Mouse (Mus musculus): ENCODE results near the gene Sipa1.

Gene Sipa1

DNA sequence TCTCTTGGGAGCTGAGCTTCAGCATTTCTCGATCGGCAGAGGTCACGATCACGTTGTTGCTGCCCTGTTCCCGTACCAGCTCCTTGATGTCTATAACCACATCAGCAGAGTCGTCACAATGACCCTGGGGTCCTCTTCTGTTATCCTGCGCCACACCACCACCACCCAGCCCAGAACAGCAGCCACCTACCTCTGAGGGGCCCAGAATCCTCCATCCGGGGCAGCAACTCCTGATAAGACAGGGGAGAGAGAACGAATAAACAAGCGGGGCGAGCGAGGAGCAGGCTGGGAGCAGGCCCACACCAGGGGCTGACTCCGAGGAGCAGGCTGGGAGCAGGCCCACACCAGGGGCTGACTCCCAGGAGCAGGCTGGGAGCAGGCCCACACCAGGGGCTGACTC lies 22.9 kb upstream of the Sipa1 start:
- DNase-seq: no peak

DNA sequence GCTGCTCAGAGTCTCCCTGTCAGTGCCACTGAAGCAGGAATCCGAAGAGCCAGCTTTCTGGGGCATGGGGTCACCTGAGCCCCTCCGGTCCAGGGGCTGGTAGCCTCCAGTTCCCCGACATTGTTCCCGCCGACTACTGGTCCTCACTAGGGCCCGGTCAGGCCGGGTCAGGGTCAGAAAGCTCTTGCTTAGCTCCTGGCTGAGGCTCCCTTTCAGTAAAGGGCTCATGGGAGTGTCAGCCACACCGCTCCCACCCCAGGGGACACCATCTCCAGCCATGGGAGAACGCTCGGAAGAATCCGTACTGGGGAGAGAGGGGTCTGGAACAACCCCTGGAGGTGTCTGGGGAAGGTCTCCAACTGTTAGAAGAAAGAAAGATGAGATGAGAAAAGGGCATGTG lies 22.4 kb upstream of the Sipa1 start:
- no peak for DNase-seq

DNA sequence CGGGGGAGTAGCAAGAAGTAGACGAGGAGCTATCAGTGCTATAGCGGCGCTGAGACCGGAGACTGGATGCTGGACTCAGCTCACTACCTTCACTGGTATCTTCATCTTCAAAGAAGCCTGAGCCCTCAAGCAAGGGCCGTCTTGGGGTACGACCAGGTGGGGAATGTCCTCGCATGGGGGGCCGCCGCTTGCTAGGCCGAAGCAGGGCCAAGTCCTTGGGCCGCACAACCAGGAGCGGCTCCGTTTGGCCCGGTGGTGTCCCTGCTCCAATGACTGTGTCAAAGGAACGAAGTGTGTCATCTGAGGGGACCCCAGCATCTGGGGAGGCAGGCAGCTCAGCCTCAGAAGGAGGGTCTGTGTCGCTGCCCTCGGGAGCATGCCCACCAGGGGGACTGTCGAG lies 21.9 kb upstream of the Sipa1 start:
- no peak for DNase-seq

DNA sequence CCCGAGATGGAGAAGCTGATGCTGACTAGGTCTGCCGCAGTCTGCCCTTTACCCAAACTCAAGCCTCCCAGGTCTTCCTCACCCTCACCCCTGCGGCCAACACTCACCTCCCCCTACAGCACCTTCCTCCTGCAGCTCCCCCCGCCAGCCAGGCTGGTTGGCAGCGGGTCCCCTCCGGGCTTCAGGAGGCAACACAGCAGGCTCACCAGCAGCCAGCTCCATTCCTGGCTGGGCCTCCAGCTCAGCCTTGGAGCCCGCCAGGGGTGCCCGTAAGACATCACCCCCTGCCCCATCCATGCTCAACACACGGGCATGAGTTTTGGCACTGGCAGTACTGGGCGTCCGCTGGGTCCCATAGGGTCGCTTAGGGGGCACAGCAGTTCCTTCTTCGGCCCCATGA lies 21.5 kb upstream of the Sipa1 start:
- DNase-seq: no peak

DNA sequence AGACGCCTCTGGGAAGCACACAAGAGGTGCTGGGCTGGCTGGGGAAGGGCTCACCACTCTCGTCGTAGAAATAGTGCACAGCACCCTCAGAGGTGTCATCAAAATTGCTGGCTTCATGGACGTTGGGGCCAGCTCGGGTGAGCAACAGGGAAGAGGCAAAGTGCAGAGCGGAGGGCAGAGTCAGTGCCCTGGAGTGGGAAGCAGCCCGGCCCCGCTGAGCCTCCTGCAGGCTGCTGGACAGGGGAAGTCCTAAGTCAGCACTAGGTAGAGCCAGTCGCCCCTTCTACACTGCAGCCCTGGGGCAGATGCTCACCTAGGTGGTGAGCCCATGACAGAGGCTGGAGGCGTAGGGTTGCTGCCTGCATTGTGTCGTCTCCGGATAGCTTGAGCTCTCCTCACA lies 20.7 kb upstream of the Sipa1 start:
- no peak for DNase-seq

DNA sequence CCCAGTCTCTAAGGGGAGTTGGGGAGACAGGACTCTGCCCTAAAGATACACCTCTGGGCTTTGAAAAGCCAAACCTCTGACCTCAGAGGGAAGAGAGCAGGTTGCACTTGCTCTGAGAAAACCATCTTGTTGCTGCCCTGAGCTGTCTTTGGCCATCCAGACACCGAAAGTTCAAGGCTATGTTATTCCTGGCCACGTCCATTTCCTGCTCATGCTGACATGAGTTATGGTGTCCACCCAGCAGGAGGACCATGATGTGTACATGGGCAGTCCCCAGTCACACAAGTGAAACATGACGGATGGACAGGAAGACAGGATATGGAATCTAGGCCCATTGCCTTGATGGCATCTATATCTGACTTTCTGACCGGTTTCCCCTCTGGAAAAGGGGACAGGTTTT lies 16.9 kb upstream of the Sipa1 start:
- no peak for DNase-seq

DNA sequence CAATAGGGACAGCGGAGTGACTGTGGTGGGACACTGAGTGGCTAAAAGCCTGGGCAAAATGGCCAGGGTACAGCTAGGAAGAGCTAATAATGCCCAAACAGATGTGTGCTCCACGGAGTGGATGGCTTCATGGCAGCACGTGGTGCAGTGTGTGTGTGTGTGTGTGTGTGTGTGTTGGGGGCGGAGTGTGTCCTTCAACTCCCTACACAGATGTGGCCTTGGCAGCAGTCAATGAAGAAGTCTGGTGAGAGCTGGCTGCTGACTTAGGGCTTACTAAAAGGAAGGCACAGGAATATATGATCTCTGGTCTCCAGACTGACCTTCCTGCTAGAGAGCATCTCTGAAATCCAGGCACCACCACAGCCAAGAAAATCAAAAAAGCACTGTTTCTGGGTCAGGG lies 4.9 kb upstream of the Sipa1 start:
- DNase-seq: no peak

DNA sequence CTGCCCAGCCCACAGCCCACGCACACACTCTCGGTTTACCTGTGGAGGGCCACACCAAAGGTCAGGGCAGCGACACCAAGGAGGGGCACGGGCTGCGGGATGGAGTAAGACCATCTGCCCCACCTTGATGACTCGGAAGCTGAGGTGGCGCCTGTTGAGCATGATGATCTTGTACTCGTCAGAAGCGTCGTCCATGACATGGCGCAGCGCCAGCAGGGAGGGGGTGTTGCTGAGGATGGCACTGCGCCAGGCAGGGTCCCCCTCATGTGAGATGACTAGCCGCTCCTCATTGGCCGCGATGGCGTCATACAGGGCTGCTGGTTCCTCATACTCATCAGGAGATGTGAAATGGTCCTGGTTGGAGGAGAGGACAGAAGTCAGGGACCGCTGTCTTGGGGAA lies 2.9 kb upstream of the Sipa1 start:
- DNase-seq: no peak

DNA sequence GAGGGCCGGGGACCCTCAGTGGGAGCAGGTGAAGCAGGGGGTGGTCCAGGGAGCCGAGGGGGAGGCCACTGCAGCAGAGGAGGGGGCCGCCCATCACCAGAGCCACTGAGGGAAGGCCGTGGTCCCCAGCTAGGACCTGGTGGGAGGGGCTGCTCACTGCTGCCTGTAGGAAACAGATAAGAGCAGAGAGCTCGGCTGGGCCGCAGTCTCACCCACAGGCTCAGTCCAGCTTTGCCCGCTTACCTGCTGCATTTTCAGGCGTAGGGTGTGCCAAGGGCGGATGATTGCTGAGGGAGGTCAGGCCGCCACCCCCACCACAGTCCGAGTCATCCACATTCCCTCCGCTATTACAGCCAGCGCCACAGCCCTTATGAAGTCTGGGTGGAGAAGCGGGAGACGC lies 2.0 kb upstream of the Sipa1 start:
- DNase-seq: no peak

DNA sequence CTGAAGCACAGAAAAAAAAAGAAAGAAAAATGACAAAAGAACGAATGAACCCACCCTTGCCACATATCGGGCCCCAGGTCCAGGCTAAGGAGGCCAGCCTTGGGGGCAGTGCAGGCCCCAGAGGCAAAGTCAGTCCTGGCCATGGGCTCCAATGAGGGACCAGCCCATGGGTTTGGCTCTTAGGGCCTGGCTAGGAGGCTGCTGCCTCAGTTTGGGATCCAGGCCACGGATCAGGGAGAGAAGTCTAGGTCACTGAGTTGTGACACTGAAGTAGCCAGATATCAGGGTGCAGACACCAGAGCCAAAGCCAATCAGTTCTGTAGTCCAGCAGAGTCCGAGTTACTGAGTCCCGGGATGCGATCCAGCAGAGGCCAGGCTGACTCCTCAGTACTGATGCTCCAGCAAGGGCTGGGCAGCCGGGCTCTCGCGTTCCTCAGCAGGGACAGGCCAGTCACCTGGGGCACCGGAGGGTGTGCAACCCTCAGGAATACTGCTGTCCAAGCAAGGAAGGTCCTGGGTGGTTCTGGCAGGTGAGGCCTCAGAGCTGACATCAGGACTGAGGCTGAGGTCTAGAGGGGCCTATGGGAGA lies 1.3 kb upstream of the Sipa1 start:
- no peak for DNase-seq

DNA sequence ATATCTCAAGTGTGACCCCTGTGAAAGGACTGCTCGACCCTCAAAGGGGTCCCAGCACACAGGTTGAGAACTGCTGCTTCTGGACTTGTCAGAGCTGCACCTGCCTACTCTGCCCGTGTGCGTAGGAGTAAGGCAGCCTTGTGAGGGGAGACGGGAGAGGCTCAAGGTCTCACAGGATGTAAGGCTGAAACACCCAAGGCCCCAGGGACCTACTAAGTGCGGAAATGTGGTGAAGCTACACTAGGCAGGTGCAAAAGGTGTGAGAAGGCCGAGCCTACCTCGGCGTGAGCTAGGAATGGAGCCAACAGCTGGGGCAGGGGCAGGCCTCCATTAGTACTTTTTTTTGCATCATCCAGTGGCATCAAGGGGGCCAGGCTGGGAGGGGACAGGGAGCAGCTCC lies 1.2 kb downstream of the Sipa1 start:
- no peak for DNase-seq

DNA sequence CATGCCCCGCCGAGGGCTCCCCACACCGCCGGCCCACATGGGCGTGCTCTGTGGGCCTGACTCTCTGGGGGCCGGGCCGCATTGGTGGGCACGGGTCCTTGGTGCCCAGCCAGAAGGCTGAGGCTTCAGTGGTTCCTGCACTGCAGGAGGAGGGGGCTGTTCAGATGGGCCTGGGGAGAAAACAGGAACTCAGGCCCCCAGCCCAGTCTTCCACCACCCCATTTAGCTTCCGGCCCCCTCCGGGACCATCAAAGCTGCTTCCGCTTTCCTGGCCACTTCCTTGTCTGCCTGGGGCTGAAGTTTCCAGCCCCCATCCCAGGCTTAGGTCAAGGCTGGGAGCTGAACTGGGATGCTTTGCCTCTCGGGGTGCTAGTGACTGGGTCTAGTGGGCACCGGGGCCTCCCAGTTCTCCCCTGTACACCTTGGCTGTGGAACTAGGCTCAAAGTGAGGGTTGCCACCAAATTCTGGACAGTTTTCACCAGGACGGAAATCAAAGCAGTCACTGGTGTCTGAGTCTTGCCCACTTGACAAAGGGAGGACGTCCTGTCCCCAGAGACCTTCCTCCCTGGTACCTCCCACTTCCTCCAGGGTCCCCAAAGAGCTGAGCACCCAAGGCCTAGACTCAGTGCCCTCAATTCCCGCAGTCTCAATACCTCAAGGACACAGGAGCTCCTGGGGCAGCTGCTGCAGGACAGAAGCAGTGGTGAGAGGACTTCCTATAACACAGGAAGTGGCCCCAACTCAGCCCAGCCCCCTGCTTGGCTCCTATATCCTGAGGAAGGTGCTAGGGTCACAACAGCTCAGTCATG lies 2.4 kb downstream of the Sipa1 start:
- peak; percentile 68 for DNase-seq

DNA sequence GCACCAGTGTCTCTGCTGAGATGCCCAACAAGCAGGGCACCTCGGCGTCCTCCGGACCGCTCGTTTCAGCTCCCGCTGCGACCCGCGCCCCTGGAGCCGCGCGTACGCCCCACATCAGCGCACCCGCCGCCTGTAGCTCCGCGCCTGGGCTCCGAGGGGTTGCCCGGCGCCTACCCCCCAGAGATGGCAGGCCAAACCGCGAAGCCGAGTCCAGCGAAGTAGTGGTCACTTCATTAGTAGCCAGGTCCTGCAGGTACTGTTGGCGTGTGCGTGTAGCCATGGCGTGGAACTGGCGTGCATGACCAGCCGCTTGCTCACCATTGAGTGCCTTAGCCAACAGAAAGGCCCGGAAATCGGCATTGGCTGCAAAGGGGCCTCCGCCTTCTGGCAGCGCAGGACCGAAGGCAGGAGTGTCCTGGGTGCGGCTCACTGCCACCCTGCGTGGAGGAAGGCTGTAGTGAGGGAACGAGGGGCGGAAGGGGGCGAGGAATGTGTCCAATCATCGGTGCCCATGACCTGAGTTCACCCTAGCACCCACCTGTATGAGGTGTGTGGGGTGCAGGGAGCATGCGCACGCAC lies 8.7 kb downstream of the Sipa1 start:
- no peak for DNase-seq

DNA sequence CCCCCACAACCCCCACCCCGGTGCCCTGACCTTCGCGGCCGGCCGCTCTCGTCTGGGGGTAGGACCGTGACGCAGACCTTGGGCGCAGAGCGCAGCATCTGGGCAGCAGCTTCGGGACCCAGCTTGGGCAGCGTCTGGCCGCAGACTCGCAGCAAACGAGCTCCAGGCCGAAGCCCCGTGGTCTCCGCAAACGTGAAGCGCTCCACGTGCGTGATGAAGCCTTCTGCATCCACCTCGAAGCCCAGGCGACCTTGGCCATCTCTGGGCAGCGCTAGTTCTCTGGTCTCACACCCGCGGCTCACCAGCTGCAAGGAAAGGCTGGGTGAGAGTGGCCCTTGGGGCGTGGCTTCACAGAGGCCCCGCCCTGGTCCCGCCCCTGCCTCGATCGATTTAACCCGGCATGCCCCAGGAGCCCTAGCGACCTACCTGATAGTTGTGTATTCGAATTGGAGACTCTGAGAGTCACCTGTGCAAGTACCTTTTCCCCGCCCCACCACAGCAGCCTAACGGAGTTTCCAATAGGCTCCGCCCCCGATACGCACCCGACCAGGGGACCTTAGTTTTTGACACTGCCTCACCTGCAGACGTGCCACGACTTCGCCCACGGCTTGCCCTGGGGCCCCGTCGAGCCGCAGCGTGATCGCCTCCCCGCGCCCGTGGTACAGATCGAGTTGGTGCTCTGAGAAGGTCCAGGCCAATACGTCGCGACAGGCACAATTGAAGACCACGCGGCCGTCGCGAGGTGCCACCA lies 9.4 kb downstream of the Sipa1 start:
- no peak for DNase-seq

DNA sequence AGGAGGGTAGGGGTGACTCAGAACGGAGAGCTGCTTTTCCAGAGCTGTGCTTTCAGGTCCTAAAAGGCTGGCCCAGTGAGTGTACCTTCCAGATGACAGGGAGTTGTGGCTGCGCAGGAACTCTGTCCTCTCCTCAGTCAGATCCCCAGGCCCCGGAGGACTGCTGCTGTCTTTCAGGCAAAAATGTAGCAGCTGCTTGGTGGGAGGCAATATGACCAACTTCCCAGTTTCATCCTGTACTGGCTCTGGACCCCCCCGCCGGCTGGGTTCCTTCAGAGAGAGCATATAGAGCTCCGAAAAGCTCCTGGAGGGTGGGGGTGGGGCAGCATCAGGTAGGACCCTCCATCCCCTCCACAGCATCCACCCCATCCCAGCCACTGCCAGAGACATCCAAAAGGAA lies 10.9 kb downstream of the Sipa1 start:
- DNase-seq: no peak

DNA sequence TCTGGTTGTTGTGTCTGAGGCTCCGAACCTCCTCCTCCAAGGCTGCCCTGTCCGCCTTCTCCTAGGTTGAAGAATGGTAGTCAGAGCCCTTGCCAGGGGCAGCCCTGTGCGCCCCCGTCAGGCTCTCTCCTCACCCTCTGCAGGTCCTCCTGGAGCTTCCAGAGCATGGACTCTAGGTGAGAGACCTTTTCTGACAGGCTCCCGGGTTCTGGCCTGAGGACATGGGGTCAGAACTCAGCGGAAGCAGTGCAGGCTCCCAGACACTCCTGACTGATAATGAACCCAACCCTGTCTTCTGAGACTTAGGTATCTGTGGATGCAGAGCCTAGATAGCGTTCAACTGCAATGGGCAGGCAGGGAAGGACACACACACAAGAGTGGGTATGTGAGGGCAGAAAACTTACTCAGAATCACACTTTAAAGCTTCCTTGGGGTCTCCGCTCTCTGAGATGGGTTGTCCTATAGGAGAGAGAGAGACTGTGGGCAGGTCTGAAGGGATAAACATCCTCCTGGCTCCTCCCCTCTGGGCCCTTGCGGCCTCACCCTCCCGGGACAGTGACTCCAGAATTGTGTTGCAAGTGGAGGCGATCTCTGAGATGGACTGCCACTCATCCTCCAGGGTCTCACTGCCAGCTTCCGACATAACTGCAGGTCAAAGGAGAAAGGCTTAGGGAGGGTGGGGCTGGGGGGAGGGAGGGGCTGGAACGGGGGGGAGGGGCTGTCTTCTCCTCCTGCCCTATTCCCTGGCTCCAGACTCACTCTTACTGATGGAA lies 11.8 kb downstream of the Sipa1 start:
- DNase-seq: no peak

DNA sequence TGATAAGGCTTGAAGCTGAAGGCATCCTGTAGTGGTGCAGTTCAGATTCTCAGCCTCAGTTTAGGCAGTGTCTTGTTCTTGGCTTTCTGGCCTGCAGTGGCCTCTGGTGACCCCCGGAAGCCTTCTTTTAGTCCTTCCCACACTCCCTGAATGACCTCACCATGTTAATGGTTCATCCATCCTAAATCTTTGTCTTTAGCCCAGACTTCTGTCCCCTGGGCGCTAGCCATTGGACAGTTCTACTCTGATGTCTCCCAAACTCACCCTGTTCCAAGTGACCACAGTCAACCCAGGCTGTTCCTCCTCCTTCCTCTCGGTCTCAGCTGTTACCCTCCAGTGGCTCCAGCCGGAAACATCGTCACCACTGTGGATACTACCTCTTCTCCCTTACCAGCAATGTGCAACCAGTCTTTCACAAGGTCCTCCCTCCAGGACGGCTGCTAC lies 14.2 kb downstream of the Sipa1 start:
- DNase-seq: no peak

DNA sequence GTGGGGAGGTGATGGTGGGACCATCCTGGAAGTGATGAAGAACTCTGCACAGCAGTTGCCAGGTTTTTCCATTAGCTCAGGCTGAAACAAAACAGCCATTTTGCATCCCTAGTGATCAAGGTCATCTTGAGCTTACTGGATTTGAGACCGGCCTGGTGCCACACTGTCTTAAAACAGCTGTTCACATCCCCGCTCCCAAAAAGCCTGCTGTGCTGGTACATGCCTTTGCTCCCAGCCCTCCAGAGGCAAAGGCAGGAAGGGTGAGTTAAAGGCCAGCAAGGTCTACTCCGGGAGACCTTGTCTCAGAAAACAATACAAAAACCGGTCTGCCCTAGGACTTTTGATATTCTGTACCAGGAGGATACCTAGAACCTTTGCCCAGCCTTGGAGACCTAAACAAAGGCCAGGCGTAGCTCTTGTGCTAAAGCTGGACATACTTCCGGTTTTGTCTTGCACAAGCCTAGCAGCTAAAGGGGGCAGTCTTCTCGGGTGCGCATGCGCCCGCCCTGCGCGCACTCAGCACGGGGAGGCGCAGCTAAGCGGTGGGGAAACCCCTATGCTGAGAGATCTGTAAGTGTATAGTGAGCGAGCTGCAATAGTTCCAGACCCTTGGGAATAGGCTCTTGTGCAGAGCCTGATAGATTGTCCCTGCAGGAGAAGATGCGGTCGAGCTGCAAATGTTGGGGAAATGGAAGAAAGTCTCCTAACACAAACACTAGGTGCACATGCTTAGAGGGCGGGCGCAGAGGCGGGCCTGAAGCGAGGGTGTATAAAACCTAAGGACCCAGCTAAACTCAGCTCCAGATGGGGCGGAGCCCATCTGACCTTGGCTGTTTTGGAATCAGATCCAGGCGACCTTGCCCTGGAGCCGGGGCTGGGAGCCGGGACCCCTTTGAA lies 14.9 kb downstream of the Sipa1 start:
- DNase-seq: peak; percentile 88

DNA sequence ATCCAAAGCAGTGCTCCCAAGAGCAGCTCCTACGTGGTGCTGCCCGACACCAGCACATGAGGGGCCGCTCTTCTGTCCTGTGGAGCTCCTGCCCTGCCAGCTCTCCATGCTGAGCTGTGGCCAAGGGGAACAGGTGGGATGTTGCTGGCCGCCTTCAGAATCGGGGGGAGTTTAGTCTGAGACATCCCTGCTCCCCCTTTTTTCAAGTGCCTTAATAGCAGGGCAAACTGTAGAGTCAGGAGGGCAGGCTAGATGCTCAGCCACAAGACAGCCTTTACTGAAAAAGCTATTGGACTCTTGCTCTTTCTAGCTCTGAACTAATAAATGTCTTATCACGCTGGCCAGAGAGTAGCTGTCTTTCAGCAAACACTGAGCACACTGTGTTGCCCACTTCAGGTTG lies 15.7 kb downstream of the Sipa1 start:
- DNase-seq: no peak

DNA sequence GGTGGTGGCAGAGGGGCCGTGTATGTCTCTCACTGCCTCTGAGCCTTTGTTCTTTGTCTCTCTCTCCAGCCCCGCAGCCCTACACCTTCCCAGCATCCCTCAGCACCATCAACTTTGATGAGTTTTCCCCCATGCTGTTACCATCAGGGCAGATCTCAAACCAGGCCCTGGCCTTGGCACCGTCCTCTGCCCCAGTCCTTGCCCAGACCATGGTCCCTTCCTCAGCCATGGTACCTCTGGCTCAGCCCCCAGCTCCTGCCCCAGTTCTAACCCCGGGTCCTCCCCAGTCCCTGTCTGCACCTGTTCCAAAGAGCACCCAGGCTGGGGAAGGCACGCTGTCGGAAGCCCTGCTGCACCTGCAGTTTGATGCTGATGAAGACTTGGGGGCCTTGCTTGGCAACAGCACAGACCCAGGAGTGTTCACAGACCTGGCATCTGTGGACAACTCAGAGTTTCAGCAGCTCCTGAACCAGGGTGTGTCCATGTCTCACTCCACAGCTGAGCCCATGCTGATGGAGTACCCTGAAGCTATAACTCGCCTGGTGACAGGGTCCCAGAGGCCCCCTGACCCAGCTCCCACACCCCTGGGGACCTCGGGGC lies 16.7 kb downstream of the Sipa1 start:
- DNase-seq: no peak

DNA sequence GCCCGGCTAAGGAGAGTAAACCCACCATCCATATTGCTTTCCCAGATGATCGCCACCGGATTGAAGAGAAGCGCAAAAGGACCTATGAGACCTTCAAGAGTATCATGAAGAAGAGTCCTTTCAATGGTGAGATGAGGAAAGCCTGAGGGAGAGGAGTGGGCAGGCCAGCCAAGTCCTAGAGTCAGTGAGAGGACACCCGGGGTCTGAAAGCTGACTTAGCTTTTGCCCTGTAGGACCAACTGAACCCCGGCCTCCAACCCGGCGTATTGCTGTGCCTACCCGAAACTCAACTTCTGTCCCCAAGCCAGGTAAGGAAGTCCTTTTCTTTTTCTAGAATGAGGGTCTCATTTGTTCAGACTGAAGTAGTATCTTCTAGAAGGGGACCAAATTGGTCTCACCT lies 18.2 kb downstream of the Sipa1 start:
- no peak for DNase-seq

DNA sequence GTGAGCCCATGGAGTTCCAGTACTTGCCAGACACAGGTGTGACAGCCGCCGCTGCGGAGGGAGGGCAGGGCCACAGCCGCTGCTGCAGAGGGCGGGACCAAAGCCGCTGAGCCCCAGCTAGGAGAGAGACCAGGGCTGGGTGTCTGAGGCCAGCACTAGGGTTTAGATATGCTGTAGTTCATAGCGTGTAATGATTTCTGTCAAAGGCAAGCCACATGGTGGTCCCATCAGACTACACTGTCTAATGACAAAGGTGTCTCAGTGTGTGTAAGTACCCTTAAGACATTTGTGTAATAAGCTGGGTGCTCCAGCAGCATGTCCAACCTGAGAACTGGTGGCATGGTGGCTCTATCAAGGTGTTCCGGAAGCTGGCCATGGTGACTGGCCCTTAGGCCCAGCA lies 21.9 kb downstream of the Sipa1 start:
- no peak for DNase-seq
